Mouse (Mus musculus) liver, embryonic 11.5 days (tissue): ENCODE measurements around the gene Cyp11a1. TPM values are rescaled to one million over a fixed set of nuclear protein-coding genes. Genes with fewer than 3 reads are reported as not detected.

Experiments
- ATAC-seq: fragments of 200-750 bp; cut with Nextera tagmentation; replicated peaks from 2 replicates; pipeline ENCODE4 v1.8.0; 2017; ENCODE audit warnings: moderate number of reproducible peaks, mild to moderate bottlenecking, moderate TSS enrichment, moderate library complexity; ENCODE audit not compliant: low FRiP score
- DNase-seq: peaks from one replicate; pipeline ENCODE4 v3.0.0-alpha.2; 2017; ENCODE audit warnings: low spot score
- H3K27ac ChIP-seq: fragments of 300-500 bp; sonication (generic); 2 replicates; pipeline ENCODE4 v1.5.1; 2014; ENCODE audit warnings: mild to moderate bottlenecking, low read depth, low read length, control low read depth
- H3K27me3 ChIP-seq: fragments of 300-500 bp; sonication (generic); replicated peaks from 2 replicates; pipeline ENCODE4 v1.6.1; 2014; ENCODE audit warnings: low read length, mixed read lengths; ENCODE audit not compliant: control insufficient read depth, insufficient read depth
- H3K36me3 ChIP-seq: fragments of 300-500 bp; sonication (generic); 2 replicates; pipeline ENCODE4 v1.6.1; 2014; ENCODE audit warnings: mild to moderate bottlenecking, low read length, moderate library complexity, mixed read lengths; ENCODE audit not compliant: control insufficient read depth, insufficient read depth
- H3K4me1 ChIP-seq: fragments of 300-500 bp; sonication (generic); replicated peaks from 2 replicates; pipeline ENCODE4 v1.6.1; 2014; ENCODE audit warnings: low read length, mixed read lengths; ENCODE audit not compliant: control insufficient read depth, insufficient read depth
- H3K4me2 ChIP-seq: fragments of 300-500 bp; sonication (generic); 2 replicates; pipeline ENCODE4 v1.6.1; 2014; ENCODE audit warnings: mild to moderate bottlenecking, control low read depth, moderate library complexity
- H3K4me3 ChIP-seq: fragments of 300-500 bp; sonication (generic); 2 replicates; pipeline ENCODE4 v1.5.1; 2014; ENCODE audit warnings: low read depth, low read length, control low read depth
- H3K9ac ChIP-seq: fragments of 300-500 bp; sonication (generic); 2 replicates; pipeline ENCODE4 v1.6.1; 2014; ENCODE audit warnings: low read depth, low read length, control low read depth
- H3K9me3 ChIP-seq: fragments of 300-500 bp; sonication (generic); 2 replicates; pipeline ENCODE4 v1.6.1; 2016; ENCODE audit warnings: low read length, inconsistent platforms, mixed read lengths; ENCODE audit not compliant: control insufficient read depth
- WGBS: fragments of 180-500 bp; shearing (Covaris S2); extraction: QIAGEN DNeasy Blood & Tissue Kit; methylation state at CpG from one replicate; pipeline ENCODE4 v1.1.7; 2014; 5-methylcytosine and 5-hydroxymethylcytosine counted together
- polyA plus RNA-seq: library from polyadenylated mRNA; unstranded; fragments of >200 nt; fragmentation: Nextera tagmentation; extraction: Ambion mirVana; gene quantifications from 2 replicates; pipeline ENCODE4 v1.2.1, GENCODE M21; 2014

Gene Cyp11a1
- 0.10 TPM in 1 of 2 replicates, not detected in the other for polyA plus RNA-seq

- Histone ChIP-seq H3K9me3 (no peaks in the 10 kb centered on the region), H3K27me3 (0 out of 2 replicates have a peak, but pooled peaks cover 3% of the 10 kb centered on the region), H3K27ac (no peak within 1 kb of the TSS), H3K4me1 (peaks cover 3% of the 10 kb centered on the region; the same call in 1 of the 2 replicates), H3K36me3 (no peaks in the 10 kb centered on the region), H3K9ac (no peak within 1 kb of the TSS), H3K4me2 (no peak within 1 kb of the TSS), H3K4me3 (no peak within 1 kb of the TSS)
- no peak for ATAC-seq
- no peak for DNase-seq
- WGBS, result 74% methylated on average over 16 of the region's 16 CpGs
Observed at GRCm38 (mm10) chr9:58005753-58006461, at the start of gene Cyp11a1. Cyp11a1 (plus strand) TSS chr9:58006411.

- ATAC-seq (no peak), DNase-seq (no peak)
- no peak overlapping the region for H3K4me3 ChIP-seq
- 54% methylated on average over 5 of the region's 5 CpGs for WGBS
- no peak overlapping the region for H3K9ac ChIP-seq
- H3K4me2 ChIP-seq, result no peak overlapping the region
- H3K27ac ChIP-seq, result no peak overlapping the region
- H3K9me3 ChIP-seq, result no peaks in the 10 kb centered on the region
- 0 out of 2 replicates have a peak, but pooled peaks cover 3% of the 10 kb centered on the region for H3K4me1 ChIP-seq
- no peaks in the 10 kb centered on the region for H3K36me3 ChIP-seq
- peaks cover under 1% of the 10 kb centered on the region; the same call in 1 of the 2 replicates for H3K27me3 ChIP-seq
Observed at GRCm38 (mm10) chr9:57956838-57957236, 49.4 kb upstream of the Cyp11a1 start.

- ATAC-seq (no peak), DNase-seq (no peak)
- Histone ChIP-seq H3K4me1 (0 out of 2 replicates have a peak, but pooled peaks cover under 1% of the 10 kb centered on the region), H3K4me3 (no peak overlapping the region), H3K27ac (no peak overlapping the region), H3K4me2 (no peak overlapping the region), H3K9me3 (no peaks in the 10 kb centered on the region), H3K27me3 (no peaks in the 10 kb centered on the region; the same call in 1 of the 2 replicates), H3K36me3 (no peaks in the 10 kb centered on the region), H3K9ac (no peak overlapping the region)
- WGBS, result 52% methylated on average over 1 of the region's 1 CpGs
Observed at GRCm38 (mm10) chr9:57958615-57959014, 47.6 kb upstream of the Cyp11a1 start.

GRCm38 (mm10) chr9:57959399-57959798, 46.8 kb upstream of the Cyp11a1 start:
- no peaks in the 10 kb centered on the region for H3K36me3 ChIP-seq
- no peaks in the 10 kb centered on the region for H3K9me3 ChIP-seq
- H3K4me1 ChIP-seq, result no peaks in the 10 kb centered on the region
- H3K9ac ChIP-seq, result no peak overlapping the region
- WGBS, result 52% methylated on average over 10 of the region's 10 CpGs
- H3K27me3 ChIP-seq, result no peaks in the 10 kb centered on the region; the same call in 1 of the 2 replicates
- H3K4me3 ChIP-seq, result no peak overlapping the region
- no peak for ATAC-seq
- no peak for DNase-seq
- no peak overlapping the region for H3K4me2 ChIP-seq
- no peak overlapping the region for H3K27ac ChIP-seq

GRCm38 (mm10) chr9:57959886-57960866, 46.0 kb upstream of the Cyp11a1 start:
- DNase-seq, result no peak
- WGBS, result 76% methylated on average over 17 of the region's 17 CpGs
- H3K4me1 ChIP-seq, result no peaks in the 10 kb centered on the region

GRCm38 (mm10) chr9:57961226-57961625, 45.0 kb upstream of the Cyp11a1 start:
- ATAC-seq (no peak), DNase-seq (no peak)
- H3K4me1 ChIP-seq, result no peaks in the 10 kb centered on the region
- WGBS, result 84% methylated on average over 15 of the region's 15 CpGs
- H3K9me3 ChIP-seq, result no peaks in the 10 kb centered on the region
- H3K4me2 ChIP-seq, result no peak overlapping the region
- no peaks in the 10 kb centered on the region; the same call in 1 of the 2 replicates for H3K27me3 ChIP-seq
- H3K9ac ChIP-seq, result no peak overlapping the region
- no peak overlapping the region for H3K4me3 ChIP-seq
- H3K27ac ChIP-seq, result no peak overlapping the region
- H3K36me3 ChIP-seq, result no peaks in the 10 kb centered on the region

More at GRCm38 (mm10) chr9:57959886-57960866, 46.0 kb upstream of the Cyp11a1 start:
- no peaks in the 10 kb centered on the region for H3K9me3 ChIP-seq
- H3K4me2 ChIP-seq, result no peak overlapping the region
- no peak for ATAC-seq
- no peak overlapping the region for H3K9ac ChIP-seq
- H3K4me3 ChIP-seq, result no peak overlapping the region
- H3K27ac ChIP-seq, result no peak overlapping the region
- H3K27me3 ChIP-seq, result no peaks in the 10 kb centered on the region; the same call in 1 of the 2 replicates
- no peaks in the 10 kb centered on the region for H3K36me3 ChIP-seq

GRCm38 (mm10) chr9:57961863-57962778, 44.1 kb upstream of the Cyp11a1 start:
- 61% methylated on average over 17 of the region's 17 CpGs for WGBS
- H3K4me3 ChIP-seq, result no peak overlapping the region
- DNase-seq (no peak), ATAC-seq (no peak)
- no peak overlapping the region for H3K9ac ChIP-seq
- no peak overlapping the region for H3K27ac ChIP-seq
- H3K9me3 ChIP-seq, result no peaks in the 10 kb centered on the region
- H3K4me1 ChIP-seq, result no peaks in the 10 kb centered on the region
- no peak overlapping the region for H3K4me2 ChIP-seq
- H3K27me3 ChIP-seq, result no peaks in the 10 kb centered on the region; the same call in 1 of the 2 replicates
- no peaks in the 10 kb centered on the region for H3K36me3 ChIP-seq
